Mouse (Mus musculus) lung, embryonic 14.5 days (tissue): ENCODE data around the gene 1700001K19Rik. TPM values are rescaled to one million over a fixed set of nuclear protein-coding genes. Genes with fewer than 3 reads are reported as not detected.
"Not testable (repeated sequence)": the region's sequence is repeated elsewhere in the genome, so short reads cannot be mapped to it uniquely, and the experiment has no call there.

Experiments
- ATAC-seq: fragments of 200-750 bp; cut with Nextera tagmentation; 2 replicates; pipeline ENCODE4 v1.8.0; 2017; ENCODE audit warnings: mild to moderate bottlenecking, moderate TSS enrichment, moderate library complexity; ENCODE audit not compliant: insufficient read depth
- DNase-seq: peaks from one replicate; pipeline ENCODE4 v3.0.0-alpha.2; 2015
- H3K27ac ChIP-seq: fragments of 300-500 bp; sonication (generic); 2 replicates; pipeline ENCODE4 v1.5.1; 2014; ENCODE audit warnings: low read depth, mild to moderate bottlenecking, moderate library complexity
- H3K27me3 ChIP-seq: fragments of 300-500 bp; sonication (generic); 2 replicates; pipeline ENCODE4 v1.6.1; 2014; ENCODE audit warnings: low read length, control low read depth; ENCODE audit not compliant: insufficient read depth
- H3K36me3 ChIP-seq: fragments of 300-500 bp; sonication (generic); 2 replicates; pipeline ENCODE4 v1.6.1; 2014; ENCODE audit warnings: control low read depth; ENCODE audit not compliant: insufficient read depth
- H3K4me1 ChIP-seq: fragments of 300-500 bp; sonication (generic); 2 replicates; pipeline ENCODE4 v1.6.1; 2014; ENCODE audit warnings: antibody characterized with exemption, control low read depth; ENCODE audit not compliant: insufficient read depth
- H3K4me2 ChIP-seq: fragments of 300-500 bp; sonication (generic); 2 replicates; pipeline ENCODE4 v1.6.1; 2014; ENCODE audit warnings: mild to moderate bottlenecking
- H3K4me3 ChIP-seq: fragments of 300-500 bp; sonication (generic); 2 replicates; pipeline ENCODE4 v1.5.1; 2014; ENCODE audit warnings: low read depth, low read length
- H3K9ac ChIP-seq: fragments of 300-500 bp; sonication (generic); 2 replicates; pipeline ENCODE4 v1.6.1; 2014
- H3K9me3 ChIP-seq: fragments of 300-500 bp; sonication (generic); 2 replicates; pipeline ENCODE4 v1.6.1; 2016; ENCODE audit warnings: low read depth, low read length, control low read depth
- CTCF ChIP-seq: IDR thresholded peaks from 2 replicates; pipeline ENCODE4 v1.5.1; 2016; ENCODE audit warnings: antibody characterized with exemption, low read depth
- WGBS: fragments of 180-500 bp; shearing (Covaris S2); extraction: QIAGEN DNeasy Blood & Tissue Kit; methylation state at CpG from one replicate; pipeline ENCODE4 v1.1.7; 2014; 5-methylcytosine and 5-hydroxymethylcytosine counted together
- polyA plus RNA-seq: library from polyadenylated mRNA; unstranded; fragments of >200 nt; fragmentation: Nextera tagmentation; extraction: Ambion mirVana; gene quantifications from 2 replicates; pipeline ENCODE4 v1.2.1, GENCODE M21; 2014

The 1700001K19Rik gene
- polyA plus RNA-seq, 1 experiment from 2014 or later: not detected

DNA sequence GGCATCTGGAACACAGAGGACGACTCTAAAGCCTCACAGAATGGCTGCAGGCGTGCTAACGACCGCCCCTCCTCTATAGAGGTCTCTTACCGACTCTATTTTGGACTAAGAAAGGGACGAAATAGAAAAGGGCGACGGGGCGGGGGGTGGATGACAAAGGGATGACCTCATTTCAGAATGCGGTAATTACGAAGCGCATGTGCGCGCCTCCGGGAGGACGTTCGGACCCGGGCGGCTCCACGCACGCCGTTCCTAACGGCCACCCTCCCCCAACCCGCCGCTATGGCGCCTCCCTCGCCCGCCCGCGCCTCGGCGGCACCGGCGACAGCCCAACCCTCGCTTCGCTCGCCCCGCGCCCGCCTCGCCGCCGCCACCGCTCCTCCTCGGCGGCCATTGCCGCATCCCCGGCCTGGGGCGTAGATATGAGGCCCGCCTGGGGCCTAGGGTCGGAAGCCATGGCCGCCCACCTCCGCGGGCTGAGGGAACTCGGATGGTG lies 13.3 kb upstream of the 1700001K19Rik start:
- Histone ChIP-seq H3K9me3 (no peaks in the 10 kb centered on the region), H3K27me3 (no peaks in the 10 kb centered on the region), H3K27ac (peak overlapping the region; percentile 94), H3K9ac (peak overlapping the region; percentile 99), H3K4me1 (peaks cover 10% of the 10 kb centered on the region; the same call in 1 of the 2 replicates), H3K36me3 (peaks cover 34% of the 10 kb centered on the region), H3K4me2 (peak overlapping the region; percentile 70), H3K4me3 (peak overlapping the region; percentile 100)
- ATAC-seq (peak; percentile 7), DNase-seq (peak; percentile 74)
- no peak for TF ChIP-seq CTCF
- under 1% methylated on average over 55 of the region's 55 CpGs for WGBS

DNA sequence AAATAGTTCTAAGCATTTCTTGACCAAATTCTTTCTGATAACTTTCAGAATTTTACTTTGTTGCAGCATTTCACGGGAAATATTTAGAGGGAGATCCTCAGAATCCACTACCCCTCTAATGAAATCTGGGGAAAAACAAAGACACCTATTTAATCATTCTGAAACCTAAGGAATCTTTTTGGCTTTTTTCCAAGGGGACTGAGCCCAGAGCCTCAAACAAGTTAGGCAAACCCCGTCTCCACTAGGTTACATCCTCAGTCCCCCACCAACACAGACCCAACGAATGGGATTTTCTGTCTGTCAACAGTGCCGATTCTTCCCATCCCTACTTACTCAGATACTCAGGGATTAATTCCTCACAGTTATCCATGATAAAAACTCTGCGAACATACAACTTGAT lies 11.0 kb upstream of the 1700001K19Rik start:
- WGBS: 38% methylated on average over 5 of the region's 5 CpGs
- Histone ChIP-seq H3K36me3 (peaks cover 57% of the 10 kb centered on the region), H3K4me2 (0 out of 2 replicates have a peak overlapping the region, but pooled peaks have one; percentile 18), H3K4me1 (peaks cover 10% of the 10 kb centered on the region; the same call in 1 of the 2 replicates), H3K4me3 (0 out of 2 replicates have a peak overlapping the region, but pooled peaks have one; percentile 3)
- not testable (repeated sequence) for H3K9ac ChIP-seq, H3K9me3 ChIP-seq, H3K27me3 ChIP-seq, H3K27ac ChIP-seq, ATAC-seq
- peak; percentile 52 for DNase-seq

- ATAC-seq (no peak), DNase-seq (no peak)
- Histone ChIP-seq H3K9me3 (no peaks in the 10 kb centered on the region), H3K27me3 (no peaks in the 10 kb centered on the region), H3K4me2 (no peak overlapping the region), H3K9ac (no peak overlapping the region), H3K36me3 (peaks cover 68% of the 10 kb centered on the region), H3K4me3 (no peak overlapping the region), H3K27ac (no peak overlapping the region), H3K4me1 (0 out of 2 replicates have a peak, but pooled peaks cover 5% of the 10 kb centered on the region)
- TF ChIP-seq CTCF: no peak
- 86% methylated on average over 6 of the region's 6 CpGs for WGBS
These were observed 7.7 kb upstream of the 1700001K19Rik start for GRCm38 (mm10) chr12:110689919-110690643.

DNA sequence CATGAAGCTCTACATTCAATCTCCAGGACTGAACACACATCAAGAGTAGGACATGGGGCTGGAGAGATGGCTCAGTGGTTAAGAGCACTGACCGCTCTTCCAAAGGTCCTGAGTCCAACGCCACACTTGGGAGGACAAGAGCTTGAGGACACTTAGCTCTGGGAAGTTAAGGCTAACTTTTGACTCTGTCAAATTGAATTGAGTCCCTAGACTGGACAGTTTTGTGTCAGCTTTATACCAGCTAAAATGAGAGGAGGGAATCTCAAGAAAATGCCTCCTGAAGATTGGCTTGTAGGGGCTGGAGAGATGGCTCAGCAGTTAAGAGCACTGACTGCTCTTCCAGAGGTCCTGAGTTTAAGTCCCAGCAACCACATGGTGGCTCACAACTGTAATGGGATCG lies 6.5 kb upstream of the 1700001K19Rik start:
- DNase-seq, H3K27ac ChIP-seq, H3K27me3 ChIP-seq, H3K9me3 ChIP-seq, H3K4me1 ChIP-seq, H3K4me3 ChIP-seq, H3K9ac ChIP-seq, ATAC-seq, H3K4me2 ChIP-seq: not testable (repeated sequence)
- H3K36me3 ChIP-seq: peaks cover 58% of the 10 kb centered on the region
- whole genome bisulfite sequencing: 81% methylated on average over 3 of the region's 3 CpGs

GRCm38 (mm10) chr12:110687894-110688734 lies 5.7 kb upstream of the 1700001K19Rik start:
- Histone ChIP-seq H3K9me3 (no peaks in the 10 kb centered on the region), H3K4me3 (no peak overlapping the region), H3K27me3 (no peaks in the 10 kb centered on the region), H3K36me3 (peaks cover 51% of the 10 kb centered on the region), H3K4me2 (no peak overlapping the region), H3K4me1 (no peaks in the 10 kb centered on the region), H3K27ac (peak overlapping the region; percentile 70; the same call in 1 of the 2 replicates), H3K9ac (no peak overlapping the region)
- no peak for TF ChIP-seq CTCF
- ATAC-seq (peak; percentile 67), DNase-seq (peak; percentile 71)
- 62% methylated on average over 12 of the region's 12 CpGs for WGBS

GRCm38 (mm10) chr12:110683580-110683979 lies 1.2 kb upstream of the 1700001K19Rik start:
- Histone ChIP-seq H3K4me3 (no peak overlapping the region), H3K27me3 (no peaks in the 10 kb centered on the region), H3K4me2 (no peak overlapping the region), H3K27ac (no peak overlapping the region), H3K4me1 (no peaks in the 10 kb centered on the region), H3K9me3 (no peaks in the 10 kb centered on the region), H3K9ac (no peak overlapping the region), H3K36me3 (peaks cover 13% of the 10 kb centered on the region; the same call in 1 of the 2 replicates)
- ATAC-seq: no peak
- WGBS: no CpG with 5 or more reads among the region's 1 CpGs
- no peak for TF ChIP-seq CTCF
- DNase-seq: no peak

DNA sequence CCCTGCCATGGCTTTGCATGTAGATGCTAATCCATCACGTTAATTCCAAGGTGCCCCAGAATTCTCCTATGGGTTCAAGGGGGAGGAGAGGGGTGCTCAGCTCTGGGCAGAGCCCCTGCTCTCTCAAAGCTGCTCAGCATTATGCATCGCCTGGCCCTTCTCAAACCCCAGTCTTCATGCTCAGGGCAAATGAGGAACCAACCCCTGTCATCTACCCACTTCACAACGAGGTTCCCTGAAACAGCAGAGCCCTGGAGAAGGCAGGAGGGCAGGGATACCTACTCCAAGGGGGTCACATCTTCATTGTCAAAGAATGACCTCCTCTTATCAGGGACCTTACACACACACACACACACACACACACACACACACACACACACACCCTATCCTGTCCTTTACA lies 541 bp downstream of the 1700001K19Rik start:
- Histone ChIP-seq H3K4me3 (no peak overlapping the region), H3K27me3 (no peaks in the 10 kb centered on the region), H3K9me3 (no peaks in the 10 kb centered on the region), H3K36me3 (peaks cover 4% of the 10 kb centered on the region; the same call in 1 of the 2 replicates), H3K4me1 (no peaks in the 10 kb centered on the region), H3K27ac (no peak overlapping the region), H3K4me2 (no peak overlapping the region), H3K9ac (no peak overlapping the region)
- DNase-seq (no peak), ATAC-seq (no peak)
- TF ChIP-seq CTCF: no peak
- 57% methylated on average over 3 of the region's 3 CpGs for WGBS
